Mouse (Mus musculus): Measurements from ENCODE around the gene Hlcs.

The Hlcs gene

DNA sequence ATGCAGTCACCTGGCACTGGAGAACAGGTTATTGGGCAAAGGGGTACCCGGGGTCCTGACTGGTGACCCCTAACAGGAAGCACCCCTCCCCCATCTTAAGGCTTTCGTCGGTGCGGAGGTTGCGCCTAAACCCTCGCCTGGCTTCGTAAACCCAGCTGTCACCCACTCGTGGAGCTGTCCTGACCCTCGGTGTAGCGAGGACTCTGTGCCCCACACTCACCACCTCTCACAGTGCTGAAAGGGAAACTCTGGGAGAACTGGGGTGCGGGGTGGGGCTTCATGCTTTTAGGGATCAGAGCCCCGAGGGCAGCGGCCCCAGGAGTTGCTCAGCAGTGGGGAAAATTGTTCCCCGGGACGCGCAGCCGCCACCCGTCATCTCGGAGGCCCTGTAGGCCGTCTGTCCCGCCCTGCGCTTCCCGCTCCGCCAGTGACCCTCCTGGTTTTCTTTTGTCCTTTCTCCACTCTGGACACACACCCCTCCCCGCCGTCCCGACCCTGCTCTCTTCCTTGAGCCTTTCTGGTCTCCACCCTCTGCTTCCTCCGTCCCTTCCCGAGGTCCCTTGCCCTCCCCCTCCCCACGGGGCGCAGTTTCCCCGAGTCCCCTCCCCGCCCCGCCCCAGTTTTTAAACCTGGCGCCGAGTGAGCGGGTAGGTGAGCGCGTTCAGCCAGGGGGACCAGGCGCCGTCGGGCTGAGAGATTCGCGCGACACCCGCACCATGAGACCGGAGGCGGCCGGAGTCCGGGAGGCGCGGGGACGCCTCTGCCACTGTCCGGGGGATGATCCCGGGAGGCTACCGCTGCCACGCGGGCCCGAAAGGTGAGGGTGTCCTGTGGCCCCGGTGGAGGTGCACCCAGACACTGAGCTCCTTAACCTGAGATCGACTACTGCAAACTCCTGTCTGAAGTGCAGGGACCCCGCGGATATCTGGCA is 14.7 kb upstream of the Hlcs start, which contains the start of gene Ripply3:
TSS of gene Ripply3 (plus strand) at position 640 of the 931 bp plus-strand sequence.
- DNase-seq (ENCODE audit: low spot score in 2 of 2) = peak; percentile 24 to 57

- no peak for DNase-seq (ENCODE audit: low spot score in 2 of 2)
Observed at GRCm38 (mm10) chr16:94326008-94326407, 12.6 kb upstream of the Hlcs start.

DNA sequence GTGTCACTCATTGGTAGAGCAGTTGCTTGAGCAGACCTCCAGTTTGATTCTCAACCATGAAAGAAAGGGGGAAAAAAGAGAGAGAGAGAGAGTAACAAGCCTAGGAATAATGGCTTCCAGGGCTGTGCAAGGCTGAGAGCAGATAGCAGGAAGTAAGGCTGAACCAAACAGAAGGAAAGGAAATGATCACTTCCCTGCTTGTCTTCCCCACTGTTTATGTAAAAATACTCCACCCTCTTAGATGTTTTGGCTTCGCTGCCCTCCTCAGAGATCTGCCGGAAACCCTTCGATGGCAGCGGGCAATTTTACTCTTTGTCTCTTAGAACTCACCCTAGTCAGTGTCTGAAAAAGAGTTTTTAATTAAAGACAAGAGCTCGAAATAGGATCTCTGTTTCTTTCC is 10.3 kb upstream of the Hlcs start:
- no peak for DNase-seq (ENCODE audit: low spot score in 2 of 2)

- DNase-seq (ENCODE audit: low spot score in 2 of 2) = no peak
Observed at GRCm38 (mm10) chr16:94320223-94320622, 6.9 kb upstream of the Hlcs start.

GRCm38 (mm10) chr16:94317752-94318151 is 4.4 kb upstream of the Hlcs start:
- DNase-seq (ENCODE audit: low spot score in 2 of 2) = peak in 1 of 2 experiments; percentile 25

DNA sequence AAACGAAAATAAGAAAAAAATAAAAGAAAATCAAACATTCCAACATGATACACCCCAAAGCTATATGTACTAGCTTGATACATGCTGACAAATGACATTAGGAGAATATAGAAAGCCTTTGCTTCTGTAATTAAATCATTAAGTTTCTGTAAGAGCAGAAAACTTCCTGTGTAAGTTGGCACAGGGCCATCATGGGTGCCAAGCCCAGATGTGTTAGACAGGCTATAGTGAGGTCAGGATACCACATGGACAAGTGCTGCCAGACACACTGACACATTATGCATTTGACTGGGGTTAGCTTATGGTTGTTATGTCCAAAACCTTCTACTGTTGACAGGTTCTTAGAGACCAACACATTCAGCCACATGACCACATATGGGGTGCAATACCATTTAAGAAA is 1.8 kb upstream of the Hlcs start:
- no peak for DNase-seq (ENCODE audit: low spot score in 2 of 2)

DNA sequence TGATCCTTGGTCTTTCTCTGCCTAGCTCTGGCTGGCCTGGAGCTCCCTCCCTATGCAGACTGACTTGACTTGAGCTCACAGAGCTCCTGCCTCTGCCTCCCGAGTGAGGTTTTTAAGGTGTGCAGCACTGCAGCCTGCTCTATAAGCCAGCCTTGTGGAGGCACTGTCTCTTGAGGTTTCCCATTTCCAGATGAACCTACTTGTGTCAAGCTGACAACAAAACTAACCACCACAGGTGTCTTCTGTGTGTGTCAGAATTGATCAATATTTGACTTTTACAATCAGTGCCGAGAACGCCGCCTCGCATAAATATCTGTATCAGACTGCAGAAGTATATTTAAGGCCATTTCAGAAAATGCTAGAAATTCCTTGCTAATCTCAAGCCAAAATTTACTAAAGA is 1.3 kb upstream of the Hlcs start:
- DNase-seq (ENCODE audit: low spot score in 2 of 2) = no peak

GRCm38 (mm10) chr16:94312663-94313228 is 625 bp downstream of the Hlcs start:
- peak; percentile 61 to 67 for DNase-seq (ENCODE audit: low spot score in 2 of 2)

DNA sequence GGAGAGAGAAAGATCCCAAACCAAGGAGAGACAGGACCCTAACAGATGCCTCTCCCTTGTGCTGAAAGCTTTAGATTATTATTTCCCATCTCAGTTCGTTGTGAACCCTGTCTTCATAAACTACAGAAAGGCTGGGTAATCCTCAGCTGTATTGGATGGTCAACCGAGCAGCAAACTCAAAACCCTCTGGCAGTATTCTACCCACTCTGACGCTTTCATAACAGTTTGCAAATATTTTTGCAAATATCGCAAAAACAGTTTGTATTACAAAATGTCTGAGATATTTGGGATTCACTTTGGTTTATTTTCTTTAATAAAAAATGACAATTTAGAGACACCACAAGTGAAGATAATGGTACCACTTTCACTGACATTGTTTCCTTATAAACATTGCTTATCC is 1.4 kb downstream of the Hlcs start:
- no peak for DNase-seq (ENCODE audit: low spot score in 2 of 2)

DNA sequence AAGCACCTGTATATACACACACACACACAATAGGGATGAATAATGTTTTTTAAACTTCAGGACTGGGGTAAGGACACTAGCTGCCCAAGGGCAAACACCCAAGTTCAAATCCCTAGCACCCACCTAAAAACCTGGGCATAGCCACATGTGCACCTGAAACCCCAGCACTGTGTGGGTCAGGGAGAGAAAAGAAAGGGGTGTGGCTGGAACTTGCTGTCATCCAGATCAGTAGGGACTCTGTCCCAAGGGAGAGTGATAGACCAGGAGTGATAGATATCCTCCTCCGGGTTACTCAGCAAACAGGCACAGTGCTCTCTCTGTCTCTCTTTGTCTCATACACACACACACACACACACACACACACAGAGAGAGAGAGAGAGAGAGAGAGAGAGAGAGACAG is 2.0 kb downstream of the Hlcs start:
- no peak for DNase-seq (ENCODE audit: low spot score in 2 of 2)

DNA sequence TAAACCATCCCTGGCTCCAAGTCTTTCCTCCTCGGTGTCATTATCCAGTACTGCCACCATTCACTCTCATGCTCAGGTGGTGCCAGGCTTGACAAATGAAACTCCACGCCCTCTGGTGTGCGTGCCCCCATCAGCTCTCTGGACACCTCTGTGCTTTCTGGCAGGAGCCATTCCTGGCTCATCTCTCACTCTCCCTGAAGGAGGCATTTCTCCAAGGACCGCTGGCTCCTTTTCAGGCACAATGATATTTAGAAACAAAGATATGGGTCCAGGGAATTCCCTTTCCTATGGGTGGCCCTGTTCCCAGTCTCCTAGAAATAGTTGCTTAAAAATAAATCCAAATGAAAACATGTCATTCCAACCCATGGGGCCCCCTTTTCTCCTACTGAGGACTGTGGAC is 4.3 kb downstream of the Hlcs start:
- DNase-seq (ENCODE audit: low spot score in 2 of 2) = no peak

DNA sequence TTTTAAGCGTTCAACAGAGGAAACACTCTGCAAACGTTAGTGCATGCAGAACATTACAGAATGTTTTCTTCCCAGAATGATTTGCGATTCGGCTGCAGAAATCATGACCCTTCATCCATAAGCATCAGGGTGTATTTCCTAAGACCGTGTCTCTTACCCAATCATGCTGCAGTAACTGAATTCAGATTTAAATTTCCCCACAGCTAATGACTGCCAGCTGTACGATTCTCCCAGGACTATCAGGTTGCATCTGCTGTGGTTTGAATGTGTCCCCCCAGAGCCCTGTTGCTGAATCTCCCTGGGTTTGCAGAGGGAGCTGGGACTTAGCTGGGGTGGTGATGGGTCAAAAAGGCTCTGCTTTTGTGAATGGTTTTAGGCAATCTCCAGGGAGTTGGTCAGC is 5.4 kb downstream of the Hlcs start:
- no peak for DNase-seq (ENCODE audit: low spot score in 2 of 2)

DNA sequence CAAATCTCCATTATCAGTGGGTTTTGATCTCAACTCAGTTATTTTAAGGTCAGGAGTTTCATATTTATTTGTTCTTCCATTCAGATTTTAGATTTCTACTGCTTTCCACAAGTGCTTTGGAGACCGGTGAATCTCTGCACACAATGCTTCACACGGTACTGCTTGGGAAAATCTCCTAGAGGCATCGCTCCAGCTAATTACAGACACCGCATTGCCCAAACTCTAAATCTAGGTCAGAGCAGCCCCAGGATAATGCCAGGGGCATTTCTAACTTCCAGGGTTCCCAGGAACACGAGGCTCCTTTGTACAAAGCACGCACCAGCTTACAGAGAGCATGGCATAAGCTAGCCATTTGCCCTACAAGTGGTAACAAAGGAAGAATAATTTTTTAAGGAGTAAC is 5.8 kb downstream of the Hlcs start:
- no peak for DNase-seq (ENCODE audit: low spot score in 2 of 2)

GRCm38 (mm10) chr16:94303203-94303535 is 10.2 kb downstream of the Hlcs start:
- DNase-seq (ENCODE audit: low spot score in 2 of 2) = no peak

DNA sequence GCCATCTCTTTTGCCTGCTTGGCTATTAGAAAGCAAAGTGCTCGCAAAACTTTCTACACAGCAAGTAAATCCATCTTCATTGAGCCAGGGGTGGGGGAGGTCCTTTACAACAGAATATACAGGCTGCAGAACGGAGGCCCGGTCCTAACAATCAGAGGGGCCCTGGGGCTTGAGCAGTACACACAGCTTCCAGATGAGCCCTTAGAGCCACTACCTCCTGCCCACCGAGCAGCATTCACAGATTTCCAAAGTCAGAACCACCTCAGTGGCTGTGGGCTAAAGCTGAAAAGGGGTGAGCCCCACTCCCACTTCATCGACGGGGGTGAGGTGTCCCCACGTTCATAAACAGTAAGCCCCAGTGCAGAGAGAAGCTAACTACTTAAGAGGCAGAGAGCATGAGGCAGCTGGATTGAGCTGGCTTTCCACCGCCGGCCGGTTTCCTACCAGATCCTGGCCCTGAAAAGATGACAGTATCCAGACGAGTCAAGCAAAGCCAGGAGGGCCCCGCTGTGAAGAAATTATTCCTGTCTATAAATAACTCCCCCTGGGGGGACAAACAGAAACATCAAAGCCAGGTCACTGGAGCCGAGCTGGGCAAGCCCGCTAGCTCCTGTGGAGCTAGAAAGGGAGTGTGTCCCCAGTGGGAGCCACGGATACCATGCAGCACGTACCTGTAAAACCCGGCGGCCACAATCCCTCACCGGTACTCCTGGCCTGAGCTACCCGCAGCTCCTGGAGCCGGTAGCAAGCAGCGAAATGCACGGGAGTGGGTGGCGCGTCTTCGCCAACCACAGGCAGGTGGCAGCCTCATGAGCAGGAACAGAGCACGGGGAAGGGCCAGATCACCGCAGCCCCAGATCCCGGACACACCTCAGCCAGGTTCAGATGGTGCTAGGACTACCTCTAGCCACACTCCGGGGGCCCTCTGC is 10.8 kb downstream of the Hlcs start:
- DNase-seq (ENCODE audit: low spot score in 2 of 2) = peak; percentile 26 to 34

GRCm38 (mm10) chr16:94301696-94302095 is 11.7 kb downstream of the Hlcs start:
- no peak for DNase-seq (ENCODE audit: low spot score in 2 of 2)

DNA sequence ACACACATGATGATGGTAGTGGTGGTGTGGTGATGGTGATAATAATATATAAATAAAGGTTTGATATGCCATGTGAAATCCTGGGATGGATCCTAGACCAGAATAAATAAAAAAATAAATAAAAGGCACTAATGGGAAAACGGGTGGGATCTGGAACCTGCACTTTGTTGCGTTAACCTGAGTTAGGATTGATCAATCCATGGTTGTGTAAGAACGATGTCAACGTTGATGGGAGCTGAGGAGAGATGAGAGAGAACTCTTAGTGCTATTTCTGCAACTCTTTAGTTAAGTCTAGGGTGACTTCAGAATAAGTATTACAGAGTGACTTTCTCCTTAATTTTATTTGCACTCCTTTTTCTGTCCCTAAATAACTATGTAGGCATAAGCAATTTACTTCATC is 12.2 kb downstream of the Hlcs start:
- no peak for DNase-seq (ENCODE audit: low spot score in 2 of 2)

- DNase-seq (ENCODE audit: low spot score in 2 of 2) = no peak
Observed at GRCm38 (mm10) chr16:94299210-94299609, 14.2 kb downstream of the Hlcs start.

- DNase-seq (ENCODE audit: low spot score in 2 of 2) = no peak
Observed at GRCm38 (mm10) chr16:94298081-94298480, 15.3 kb downstream of the Hlcs start.

DNA sequence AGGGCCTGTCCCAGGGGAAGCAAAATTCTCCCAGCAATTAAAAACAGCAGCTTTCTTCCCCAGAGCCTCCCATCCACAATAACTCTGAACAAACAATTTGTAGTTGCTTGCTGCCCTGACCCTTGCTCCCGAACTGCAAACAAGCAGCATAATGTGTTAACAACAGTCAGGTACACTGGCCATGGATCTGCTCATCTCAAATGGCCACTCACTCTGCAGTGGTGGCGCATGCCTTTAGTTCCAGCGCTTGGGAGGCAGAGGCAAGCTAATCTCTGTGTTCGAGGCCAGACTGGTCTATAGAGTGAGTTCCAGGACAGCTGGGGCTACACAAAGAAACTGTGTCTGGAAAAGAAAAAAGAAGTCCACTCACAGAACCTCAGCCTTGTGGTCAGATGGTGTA is 22.2 kb downstream of the Hlcs start:
- no peak for DNase-seq (ENCODE audit: low spot score in 2 of 2)

DNA sequence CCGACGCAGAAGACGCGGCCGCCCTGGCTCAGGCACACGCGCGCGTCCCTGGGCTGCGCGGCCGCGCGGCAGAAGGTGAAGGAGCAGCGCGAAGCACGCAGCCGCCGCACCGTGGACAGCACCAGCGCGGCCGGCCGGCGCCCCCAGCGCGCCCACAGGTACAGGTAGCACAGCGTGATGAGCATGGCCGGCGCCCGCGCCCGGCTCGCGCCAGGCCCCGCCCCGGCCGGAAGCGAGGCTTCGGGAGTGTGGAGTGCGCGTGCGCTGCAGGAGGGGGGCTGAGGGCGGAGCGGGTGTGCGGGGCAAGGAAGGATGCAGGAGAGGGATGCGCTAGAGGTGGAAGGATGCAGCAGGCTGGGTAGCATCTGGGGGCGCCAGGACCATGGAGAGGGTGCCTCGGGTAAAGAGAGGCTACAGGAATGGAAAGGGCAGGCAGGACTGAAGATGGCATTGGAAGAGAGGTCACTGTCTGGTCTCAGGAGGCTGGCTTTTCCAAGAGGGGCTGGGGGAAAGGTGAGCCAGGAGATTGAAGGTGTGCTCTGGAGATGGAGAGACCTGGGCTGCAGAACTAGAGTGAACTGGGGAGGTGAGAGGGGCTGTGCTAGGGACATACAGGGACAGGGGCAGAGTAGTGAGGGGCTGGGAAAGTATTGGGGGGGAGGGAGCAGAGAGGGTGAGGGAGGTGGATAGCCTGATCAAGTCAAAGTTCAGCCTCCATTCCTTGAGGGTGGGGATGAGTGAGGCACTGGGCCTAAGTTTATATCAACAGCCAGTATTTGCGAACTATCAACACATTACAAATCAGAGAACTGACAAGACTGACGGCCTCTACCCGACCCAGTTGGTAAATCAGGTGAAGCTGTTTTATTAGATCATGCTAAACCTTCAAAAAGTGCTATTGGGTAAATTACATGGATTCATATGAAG is 23.0 kb downstream of the Hlcs start:
- DNase-seq (ENCODE audit: low spot score in 2 of 2) = peak; percentile 66 to 73

Data from urinary bladder, adult 18-20 months (tissue).